Mouse (Mus musculus) adrenal gland, postnatal 4 days (tissue): ENCODE results near the gene Pnlip. TPM values are rescaled to one million over a fixed set of nuclear protein-coding genes. Genes with fewer than 3 reads are reported as not detected.

Source experiments
- DNase-seq, 2 experiments: peaks; one replicate each; pipeline ENCODE4 v3.0.0; 2021 to 2022; ENCODE audit warnings: low spot score in 2 of 2, mixed read lengths in 2 of 2
- long read RNA-seq, 2 experiments: library from polyadenylated mRNA; stranded (forward); transcript quantifications; one replicate each; pipeline ENCODE4 v2.0.0; 2021
- total RNA-seq, 2 experiments: library from RNA; stranded (reverse); gene quantifications; 2 replicates each; pipeline ENCODE4 v1.2.3; 2021

The Pnlip gene
- 1 to 10 TPM in 1 of 2 experiments, not detected in 1; 3.0 TPM for total RNA-seq
- long read RNA-seq, experiment 1, result 0 reads
- long read RNA-seq, experiment 2, result 0 reads

DNA sequence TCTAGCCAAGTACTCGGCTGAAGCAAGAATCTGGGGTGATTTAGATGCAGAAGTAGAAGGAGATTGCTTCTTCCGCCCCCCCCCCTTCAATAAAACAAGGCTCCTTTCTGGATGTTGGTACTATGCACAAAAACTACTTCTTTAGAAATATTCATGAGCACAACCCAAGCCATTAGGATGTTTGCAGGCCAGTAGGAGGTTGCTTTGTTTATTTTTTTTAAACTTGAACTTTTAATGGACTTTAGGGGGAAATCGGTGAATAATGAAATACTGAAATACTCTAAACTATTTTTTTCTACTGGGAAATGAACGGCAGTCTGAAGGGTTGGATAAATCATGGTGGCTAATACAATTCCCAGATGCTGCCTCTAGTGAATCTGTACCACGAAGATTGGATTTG lies at the start of gene Pnlip:
TSS of gene Pnlip (plus strand) at position 301 of the 400 bp plus-strand sequence.
- no peak for DNase-seq

DNA sequence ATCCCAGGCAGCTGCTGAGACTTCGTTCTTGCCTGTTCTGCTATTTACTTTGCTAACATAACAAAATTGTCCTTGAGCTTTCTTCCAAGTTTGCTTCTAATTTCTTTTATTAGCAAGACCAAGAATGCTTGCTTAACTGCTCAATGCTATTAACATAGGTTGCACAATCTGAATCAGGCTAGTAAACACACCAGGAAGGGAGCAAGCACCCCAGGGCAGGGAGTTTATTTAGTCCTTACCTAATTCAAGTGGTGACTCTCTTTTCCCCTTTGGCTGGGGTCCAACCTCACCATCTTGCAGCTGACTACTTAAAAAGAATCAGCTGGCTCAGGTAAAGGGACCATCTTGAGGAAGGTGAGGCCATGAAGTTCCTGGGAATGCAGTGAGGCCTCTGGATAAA lies 42.6 kb upstream of the Pnlip start:
- no peak for DNase-seq

DNA sequence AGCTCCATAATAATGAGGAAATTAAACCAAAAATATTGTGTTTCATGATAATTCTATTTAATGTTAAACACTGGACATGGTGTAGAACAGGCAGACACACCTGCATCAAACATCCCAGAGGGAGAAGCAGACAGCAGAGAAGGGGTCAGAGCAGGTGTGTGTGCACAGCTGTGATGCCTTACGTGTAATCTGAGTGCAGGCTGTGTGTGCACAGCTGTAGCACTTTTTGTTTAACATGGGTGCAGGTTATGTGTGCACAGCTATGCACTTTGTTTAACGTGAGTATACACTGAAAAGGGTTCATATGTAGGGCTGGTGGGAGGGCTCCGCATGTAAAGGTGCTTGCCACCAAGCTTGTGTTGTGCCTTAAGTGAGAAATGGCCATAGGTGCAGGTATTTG lies 39.6 kb upstream of the Pnlip start:
- DNase-seq, result no peak

DNA sequence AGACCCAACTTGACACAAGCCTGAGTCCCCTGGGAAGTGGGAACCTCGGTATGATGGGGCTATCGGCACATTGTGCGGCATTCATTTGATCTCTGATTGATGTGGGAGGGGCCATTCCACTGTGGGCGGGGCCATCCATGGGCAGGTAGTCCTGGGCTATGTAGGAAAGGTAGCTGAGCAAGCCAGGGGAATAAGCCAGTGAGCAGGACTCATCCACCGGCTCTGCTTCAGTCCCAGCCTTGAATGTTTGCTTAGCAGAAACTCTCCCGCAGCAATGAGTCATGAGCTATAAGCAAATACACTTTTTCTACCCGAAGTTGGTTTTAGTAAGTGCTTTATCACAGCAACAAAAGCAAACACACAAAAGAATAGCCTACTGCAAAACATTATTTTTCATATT lies 35.7 kb upstream of the Pnlip start:
- no peak for DNase-seq

DNA sequence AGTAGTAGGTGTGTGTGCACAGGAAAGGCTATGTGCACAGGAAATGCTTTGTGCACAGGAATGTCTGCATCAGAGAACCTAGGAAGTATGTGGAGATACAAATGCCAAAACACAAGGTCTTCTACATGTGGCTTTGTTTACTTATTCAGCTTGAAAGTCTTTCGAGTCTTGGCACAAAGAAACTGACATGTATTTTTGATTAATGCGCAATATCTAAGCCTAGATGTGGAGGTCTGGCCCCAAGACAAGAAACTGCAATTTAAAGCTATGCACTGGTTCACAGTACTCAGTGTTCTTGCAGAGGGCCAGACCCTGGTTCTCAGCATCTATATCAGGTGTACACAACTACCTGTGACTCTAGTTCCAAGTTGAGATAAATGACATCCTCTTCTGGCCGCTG lies 31.6 kb upstream of the Pnlip start:
- no peak for DNase-seq

DNA sequence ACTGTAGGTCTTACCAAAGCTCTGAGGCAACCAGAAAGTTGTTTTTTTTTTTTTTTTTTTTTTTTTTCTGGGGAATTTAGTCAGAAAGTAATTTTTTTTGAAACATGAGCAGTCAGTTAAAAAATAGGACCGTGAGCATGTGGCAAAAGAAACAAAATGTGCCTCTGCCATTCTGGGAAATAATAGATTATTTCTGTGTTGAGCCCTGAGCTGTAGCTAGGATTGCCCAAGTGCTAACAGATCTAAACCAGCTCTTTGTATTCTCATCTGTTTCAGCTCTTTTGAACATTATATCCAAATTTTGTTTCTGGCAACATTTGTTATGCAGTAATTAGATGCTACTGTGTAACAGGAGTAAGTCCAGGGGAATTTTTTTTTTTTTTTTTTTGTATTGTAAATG lies 30.7 kb upstream of the Pnlip start:
- no peak for DNase-seq

DNA sequence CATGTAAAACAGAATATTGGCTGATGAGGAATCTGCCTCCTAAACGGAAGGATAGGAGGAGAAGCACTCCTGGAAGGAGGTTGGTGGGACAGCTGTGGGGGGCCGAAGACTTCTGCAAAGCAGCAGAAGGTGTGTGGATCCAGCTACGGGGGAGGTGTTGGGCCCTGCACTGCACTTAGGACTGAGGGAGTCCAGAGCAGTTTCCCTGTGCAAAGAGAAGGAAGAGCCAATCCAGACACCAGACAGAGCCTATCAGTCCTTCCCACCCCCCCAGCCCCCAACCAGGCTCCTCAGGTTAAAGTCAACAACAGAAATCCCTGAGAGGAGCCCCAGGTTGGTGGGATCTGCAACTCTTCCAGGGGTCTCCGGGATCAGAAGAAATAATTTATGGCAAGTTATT lies 27.5 kb upstream of the Pnlip start:
- no peak for DNase-seq

DNA sequence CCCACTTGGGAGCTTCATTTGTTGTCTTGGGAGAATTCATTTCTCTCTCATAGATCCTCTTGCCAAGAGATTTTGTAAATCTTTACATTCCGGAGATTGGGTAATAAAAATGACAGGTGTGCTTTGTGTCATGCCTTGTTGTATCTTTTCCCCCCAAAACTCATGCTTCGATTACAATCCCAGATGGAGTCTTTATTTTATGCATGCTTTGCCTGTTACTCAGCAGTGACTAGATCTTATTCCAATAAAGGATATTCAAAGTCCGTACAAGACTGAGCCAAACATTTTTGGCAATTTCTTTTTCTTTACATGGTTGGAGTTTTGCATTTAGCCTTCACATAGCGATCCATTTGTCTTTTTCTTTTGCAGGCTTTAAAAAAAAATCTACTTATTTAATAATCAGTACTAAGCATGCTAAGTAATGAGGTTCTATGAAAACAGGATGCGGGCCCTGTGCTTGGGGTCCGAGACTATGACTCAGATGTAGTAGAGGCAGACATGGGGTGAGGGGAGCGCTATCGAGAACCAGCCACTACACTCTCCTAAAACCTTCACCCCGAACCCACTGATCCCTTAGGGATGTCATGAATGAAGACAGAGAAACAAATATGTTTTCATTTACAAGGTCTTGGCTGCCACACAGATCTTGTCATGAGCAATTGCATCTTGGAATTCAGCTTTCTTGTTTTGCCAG lies 26.9 kb upstream of the Pnlip start:
- no peak for DNase-seq

DNA sequence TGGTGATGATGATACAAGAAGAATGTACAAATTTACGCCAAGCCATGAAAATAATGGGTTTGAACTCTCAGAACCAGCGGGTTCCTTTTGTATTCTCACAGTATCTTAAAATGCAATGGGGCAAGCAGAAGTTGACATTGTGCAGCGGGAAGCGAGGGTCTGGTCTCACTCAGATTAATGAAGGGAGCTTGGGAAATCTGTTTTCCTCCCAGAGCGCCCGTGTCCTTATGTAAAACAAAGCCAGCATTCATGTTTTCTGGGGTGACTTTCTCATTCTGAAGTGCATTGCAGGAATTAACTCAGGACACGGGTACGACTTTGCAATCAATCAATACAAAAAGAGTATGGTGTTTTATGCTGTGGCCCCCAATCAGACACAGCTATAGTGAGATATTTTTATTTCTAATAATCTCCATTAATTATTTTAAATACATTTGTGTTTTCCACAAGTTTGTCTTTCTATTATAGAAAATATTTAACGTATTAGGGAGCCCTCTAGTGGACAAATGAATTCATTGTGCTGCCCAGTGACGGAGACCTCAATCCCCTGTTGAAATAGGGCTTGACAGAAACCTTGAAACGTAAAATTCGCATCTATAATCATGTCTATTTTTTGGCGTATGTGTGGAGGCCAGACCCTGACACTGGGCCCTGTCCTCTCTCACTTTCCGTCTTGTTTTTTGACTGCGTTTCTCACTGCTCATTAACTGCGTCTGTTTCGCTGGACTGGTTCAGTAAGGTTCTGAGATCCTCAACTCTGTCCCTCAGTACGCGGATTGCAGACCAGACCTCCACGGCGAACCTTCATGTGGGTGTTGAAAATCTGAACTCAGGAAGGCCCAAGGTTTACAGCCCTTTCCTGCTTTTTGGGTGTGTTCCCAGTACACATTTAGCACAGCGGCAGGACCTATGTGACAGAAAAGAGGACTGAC lies 24.6 kb upstream of the Pnlip start:
- DNase-seq, result no peak

DNA sequence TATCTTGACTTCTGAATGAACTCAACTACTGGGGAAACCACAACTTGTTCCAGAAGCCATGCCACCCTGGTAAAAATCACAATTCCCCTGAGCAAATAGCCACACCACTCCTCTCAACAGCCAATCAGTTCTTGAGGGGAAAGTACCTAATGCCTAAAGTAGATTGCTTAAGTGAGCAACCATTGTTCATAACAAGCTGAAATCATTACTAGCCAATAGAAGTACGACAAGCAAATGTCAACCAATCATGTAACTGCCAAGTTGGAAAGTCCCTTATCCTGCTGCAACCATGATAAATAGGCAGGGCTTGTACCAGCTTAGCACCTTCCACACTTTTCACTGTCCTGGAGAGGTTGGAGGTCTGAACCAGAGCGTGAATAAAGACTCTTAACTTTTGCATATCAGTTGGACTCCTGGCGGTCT lies 22.9 kb upstream of the Pnlip start:
- DNase-seq, result no peak

DNA sequence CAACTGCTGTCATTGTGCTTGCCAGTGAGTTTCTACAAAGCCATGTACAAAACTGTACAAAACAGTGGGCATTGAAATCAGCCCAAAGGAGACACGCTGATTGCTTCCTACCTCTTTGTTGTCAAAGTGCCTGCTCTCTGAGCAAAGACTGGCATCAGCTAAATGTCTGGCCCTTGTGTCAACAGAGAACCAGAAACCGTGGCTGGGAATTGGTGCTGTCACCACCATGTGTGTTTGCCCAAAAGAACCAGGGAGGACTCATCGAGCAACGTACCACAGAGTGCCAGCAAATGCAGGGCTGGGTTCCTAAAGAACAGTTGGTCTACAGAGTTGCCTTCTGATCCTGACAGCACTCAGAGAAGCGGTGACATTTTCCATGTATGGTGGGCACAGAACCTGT lies 2.3 kb upstream of the Pnlip start:
- DNase-seq, result no peak

DNA sequence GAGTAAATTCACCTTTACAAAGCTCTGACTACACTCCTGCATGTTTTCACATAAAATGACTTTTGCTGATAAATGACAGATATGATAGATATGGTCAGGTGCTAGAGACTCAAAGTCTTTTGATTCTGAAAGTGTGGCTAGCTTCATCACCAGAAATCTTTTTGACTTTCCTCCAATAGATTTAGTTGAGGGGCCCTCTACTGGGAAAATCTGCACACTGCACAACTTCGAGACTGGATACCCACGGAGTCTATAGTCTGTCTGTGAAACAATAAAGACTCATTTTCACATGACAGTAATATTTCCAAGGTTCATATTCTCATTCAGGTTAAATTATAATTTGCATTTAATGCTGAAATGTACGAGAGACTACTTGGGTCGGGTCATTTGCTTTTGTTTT lies 9.8 kb downstream of the Pnlip start:
- DNase-seq, result no peak

DNA sequence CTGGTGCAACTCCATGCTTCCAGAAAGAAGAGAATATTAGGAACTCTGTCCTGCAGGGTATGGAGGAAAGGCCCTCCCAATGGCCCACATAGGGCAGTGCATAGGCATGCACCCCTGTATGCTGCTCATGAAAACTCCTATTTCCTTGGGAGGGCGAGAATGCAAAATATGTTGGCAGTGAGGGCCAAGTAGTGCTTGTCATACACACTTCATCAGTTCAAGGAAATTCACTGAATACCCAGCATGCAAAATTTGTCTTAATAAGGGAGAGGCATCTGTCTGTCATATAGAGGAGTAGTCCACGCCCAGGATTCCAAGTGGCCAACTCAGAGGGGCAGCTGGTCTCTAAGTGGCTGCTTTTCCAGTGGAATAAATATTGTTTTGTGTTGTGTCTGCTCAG lies 11.0 kb downstream of the Pnlip start:
- no peak for DNase-seq

DNA sequence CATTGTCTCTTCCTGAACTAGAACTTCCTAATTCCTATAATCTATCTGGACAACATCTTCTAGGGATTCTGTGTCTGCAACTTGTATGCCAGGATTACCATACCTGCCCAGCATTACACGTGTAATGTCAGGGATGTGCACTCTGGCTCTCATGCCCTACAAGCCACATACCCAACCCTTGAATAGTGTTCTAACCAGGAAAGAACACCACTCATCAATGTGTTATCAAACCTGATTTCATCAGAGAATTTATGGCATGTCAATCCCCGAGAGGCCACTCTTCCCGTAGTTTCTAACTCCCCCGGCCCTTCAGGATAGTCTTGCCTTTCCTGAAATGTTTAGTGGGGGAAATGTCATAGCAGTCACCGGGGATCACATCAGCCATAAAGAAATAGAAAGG lies 12.6 kb downstream of the Pnlip start:
- DNase-seq, result no peak

DNA sequence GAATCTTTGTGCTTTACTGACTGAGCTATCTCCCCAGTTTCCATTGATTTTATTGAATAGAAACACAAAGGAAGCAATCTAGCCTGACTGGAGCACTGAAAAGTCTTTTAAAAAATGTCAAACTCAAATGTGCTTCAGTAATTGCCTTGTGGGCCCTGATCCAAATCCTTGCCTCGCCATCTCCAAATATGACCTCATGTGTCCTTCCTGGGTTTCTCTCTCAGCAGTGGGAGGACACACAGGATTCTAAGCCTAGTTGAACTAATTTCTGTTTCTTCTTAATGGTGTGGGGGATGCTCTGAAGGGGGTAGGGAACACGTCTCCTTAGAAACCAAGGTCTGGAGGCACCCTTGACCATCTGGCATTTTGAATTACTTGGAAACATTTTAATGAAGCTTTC lies 22.3 kb downstream of the Pnlip start:
- DNase-seq, result no peak

DNA sequence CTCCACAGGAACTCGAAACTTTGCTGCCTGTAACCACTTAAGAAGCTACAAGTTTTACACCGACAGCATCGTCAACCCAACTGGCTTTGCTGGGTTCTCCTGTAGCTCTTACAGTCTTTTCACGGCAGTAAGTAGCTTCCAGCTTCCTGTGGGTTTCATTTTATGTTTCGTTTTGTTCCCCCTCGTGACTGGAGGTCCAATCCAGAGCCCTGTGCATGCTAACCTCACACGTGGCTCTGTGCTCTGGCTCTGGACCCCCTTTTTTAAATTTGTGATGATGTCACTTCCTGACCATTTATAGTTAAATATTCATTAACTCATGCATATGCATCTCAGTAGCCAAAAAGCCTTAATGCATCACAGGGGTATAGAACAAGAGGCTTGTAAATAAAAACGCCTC lies 24.8 kb downstream of the Pnlip start:
- no peak for DNase-seq

DNA sequence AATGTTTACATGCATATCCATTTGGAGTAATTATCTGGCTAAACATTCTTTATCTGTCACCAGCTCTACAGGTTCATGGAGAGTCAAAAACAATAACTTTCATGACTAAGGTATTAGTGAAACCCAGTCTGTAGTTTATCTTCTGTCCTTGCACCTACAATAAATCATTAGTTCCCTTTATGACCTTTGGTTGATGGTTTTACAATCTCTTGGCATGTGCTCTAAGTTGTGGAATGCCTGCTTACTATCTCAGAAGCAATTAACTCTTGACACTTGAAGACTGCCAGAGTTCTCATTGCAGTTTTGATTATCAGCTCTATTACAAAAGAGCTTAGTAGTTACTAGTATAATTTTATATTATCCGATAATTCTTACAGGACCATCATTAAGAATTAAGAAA lies 36.6 kb downstream of the Pnlip start:
- DNase-seq, result no peak

DNA sequence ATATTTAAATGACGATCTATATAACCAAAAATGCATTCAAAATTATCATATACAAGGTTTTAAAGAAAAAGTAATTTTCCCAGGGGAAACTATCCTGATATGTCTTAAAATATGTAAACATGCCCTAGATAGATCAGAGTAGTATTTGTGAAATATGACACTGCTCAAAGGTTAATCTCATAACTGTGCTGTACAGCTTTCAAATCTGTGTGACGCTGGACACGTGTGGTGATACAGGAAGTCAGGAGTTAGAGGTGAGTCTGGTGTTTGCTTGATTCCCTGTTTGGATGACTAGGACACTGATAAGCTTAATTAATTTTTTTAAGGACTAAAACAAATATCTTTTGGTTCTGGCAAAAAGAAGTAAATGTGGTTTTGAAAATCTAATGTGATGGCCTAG lies 43.0 kb downstream of the Pnlip start:
- no peak for DNase-seq

DNA sequence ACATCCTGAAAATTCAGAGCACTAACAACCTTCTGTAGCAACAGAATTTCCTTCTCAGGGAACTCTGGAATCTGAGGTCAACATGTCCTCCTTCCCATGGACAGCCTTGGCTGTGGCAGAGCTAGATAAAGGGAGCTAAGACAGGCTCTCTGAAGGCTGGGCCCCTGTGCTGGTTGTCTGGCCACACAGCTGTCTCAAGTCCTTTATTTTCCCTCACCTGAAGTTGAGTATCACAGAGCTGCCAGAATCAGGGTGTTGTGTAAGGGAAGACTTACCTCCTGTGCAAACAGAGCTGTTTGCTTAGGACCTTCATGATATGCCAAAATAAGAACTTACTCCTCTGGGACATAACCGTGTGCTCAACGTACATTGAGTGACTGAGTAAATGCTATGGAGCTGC lies 43.9 kb downstream of the Pnlip start:
- no peak for DNase-seq

DNA sequence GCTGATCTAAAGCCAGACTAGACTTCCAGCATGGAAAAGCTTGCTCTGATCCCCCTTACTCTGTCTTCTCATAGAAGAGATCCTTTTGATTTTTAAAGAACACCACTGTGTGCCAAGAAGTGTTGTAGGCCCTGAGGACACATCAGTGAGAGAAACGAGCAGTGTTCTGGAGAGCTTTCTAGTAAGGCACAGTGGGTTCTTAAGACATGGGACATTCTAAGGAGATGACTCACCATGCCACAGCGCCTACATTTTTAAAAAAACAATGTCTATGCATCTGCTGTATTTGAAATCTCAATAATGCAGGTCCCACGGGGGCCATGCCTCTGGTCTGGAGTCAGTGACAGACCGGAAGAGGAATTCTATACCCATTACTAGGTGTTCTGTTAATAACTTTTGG lies 52.3 kb downstream of the Pnlip start:
- DNase-seq, result no peak

DNA sequence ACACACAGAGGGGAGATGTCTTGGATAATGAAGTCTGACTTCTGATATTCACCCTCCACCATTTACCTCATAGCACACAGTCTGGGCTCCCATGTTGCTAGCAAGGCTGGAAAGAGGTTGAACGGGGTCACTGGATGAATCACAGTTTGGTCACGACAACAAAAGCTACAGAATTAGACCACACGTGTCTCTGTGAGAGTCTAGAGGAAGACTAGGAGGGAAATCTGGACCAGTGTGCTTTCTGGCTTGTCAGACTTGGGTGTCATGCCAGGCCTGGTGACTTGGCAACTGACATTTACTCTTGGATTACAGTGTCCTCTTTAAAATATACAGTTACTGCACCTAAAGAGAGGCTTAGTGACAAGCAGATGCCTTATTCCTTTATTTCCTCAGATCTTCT lies 56.3 kb downstream of the Pnlip start:
- no peak for DNase-seq

DNA sequence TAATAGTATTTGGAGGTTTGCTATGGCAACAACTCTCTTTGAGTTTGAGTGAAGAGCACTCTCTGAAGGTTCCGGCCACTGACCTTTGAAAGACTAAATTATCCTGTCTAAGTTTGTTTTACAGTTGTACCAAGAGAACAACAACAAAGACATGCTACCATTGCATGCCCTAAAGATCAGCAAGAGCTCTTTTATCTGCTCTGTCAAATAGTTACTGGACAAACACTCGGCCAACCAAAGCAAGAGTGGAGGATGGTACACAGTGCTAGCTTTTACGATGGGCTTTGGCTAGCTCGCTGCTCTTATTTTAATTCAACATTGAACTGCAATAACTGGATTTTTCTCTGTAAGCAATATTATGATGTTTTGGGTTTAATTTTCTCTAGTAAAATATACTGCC lies 65.6 kb downstream of the Pnlip start:
- DNase-seq, result no peak

DNA sequence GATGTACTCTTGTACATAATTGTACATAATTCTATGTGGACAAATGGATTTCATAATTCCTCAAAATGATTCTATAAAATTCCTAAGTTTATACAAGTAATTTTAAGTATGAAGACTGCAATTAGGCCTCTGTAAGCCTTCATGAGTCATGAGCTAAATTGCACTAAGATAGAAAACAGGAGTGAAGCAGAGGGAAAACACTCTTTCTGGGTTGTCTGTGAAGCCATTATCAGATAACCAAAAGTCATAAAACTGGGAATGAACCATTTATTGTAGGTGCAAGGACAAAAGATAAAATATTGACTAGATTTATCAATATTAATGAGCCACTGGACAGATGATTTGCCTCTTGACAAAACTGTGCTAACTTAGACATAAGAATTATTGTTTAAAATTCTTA lies 68.1 kb downstream of the Pnlip start:
- no peak for DNase-seq
